Mouse (Mus musculus) c-Kit-positive CD71-positive TER-119-positive erythroid progenitor cells, embryonic 14.5 days (primary cell): ENCODE data around the gene Olfr1066.
"Not testable (repeated sequence)": the region's sequence is repeated elsewhere in the genome, so short reads cannot be mapped to it uniquely, and the experiment has no call there.

Experiments
- DNase-seq: peaks from one replicate; pipeline ENCODE4 v3.0.0-alpha.2; 2013; ENCODE audit warnings: low spot score

The Olfr1066 gene

DNA sequence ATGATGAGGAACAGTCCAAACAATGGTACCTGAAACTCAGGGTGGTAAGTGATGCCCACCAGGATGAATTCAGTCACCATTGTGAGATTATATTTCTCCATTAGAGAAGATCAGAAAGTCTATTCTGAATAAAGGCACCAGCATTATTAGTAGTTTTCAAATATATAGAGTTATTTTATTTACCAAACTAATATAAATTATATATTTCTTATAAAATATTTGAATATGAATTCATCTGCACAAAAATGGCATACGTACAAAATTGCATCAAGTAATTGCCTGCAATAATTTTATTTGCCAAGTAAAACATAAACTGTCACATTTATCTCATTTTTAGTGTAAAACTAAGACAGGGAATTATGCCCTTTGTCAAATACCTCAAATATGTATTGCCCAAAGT lies at the start of gene Olfr1066:
Gene Olfr1066 (minus strand): TSS at position 101 of the 400 bp plus-strand sequence.
- no peak for DNase-seq

DNA sequence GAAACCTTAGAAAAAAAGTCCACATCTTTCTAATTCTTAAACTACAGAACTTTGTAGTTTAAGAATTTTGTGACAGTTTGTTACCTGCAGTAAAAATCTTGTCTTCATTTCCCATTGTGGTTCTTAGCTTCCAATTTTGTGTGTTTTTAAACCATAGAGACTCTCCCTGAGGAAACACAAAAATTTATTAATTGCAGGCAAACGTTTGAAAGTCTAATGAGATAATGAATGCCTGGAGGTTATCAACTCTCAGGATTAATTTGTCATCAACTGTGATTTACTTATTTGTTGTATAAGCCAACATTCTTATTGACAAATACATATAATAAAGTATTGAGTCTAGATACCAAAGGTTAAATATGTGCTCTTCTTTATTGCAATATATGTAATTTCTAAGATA lies 31.2 kb upstream of the Olfr1066 start, which contains the start of gene Olfr228:
Gene Olfr228 (minus strand): TSS at position 101 of the 400 bp plus-strand sequence.
- no peak for DNase-seq

DNA sequence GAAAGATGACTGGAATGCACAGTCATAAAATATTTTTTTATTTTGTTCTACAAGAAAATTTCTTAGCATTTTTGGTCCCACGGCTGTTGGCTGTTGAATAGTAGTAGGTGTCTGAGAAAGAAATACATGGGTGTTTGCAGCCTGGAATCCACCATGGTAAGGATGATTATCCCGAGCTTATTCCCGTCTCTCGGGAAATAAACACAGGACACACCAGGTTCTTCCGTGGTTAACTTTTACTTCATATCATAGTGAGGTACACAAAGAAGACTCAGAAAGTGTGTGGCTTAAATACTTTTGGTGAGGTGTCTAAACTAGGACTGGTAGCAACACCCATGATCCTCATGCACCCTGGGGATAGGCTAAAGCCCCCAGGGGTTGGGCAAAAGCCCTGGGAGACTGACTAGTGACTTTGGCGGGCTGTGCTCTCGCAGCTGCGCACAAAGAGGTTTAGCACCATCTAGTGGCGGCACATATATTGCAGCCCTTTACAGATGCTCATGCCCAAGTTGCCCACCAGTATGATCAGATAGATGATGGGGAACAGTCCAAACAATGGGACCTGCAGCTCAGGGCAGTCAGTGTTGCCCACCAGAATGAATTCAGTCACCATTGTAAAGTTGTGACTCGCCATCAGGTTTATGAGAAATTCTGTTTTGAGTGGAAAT lies 8.5 kb upstream of the Olfr1066 start:
- no peak for DNase-seq

DNA sequence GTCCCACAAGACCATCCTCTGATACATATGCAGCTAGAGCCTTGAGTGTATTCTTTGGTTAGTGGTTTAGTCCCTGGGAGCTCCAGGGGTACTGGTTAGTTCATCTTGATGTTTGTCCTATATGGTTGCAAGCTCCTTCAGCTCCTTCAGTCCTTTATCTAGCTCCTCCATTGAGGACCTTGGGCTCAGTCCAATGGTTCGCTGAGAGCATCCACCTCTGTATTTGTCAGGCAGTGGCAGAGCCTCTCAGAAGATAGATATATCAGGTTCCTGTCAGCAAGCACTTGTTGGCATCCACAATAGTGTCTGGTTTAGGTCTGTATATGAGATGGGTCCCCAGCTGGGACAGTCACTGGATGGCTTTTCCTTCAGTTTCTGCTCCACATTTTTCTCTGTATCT lies 4.4 kb upstream of the Olfr1066 start:
- DNase-seq: no peak

DNA sequence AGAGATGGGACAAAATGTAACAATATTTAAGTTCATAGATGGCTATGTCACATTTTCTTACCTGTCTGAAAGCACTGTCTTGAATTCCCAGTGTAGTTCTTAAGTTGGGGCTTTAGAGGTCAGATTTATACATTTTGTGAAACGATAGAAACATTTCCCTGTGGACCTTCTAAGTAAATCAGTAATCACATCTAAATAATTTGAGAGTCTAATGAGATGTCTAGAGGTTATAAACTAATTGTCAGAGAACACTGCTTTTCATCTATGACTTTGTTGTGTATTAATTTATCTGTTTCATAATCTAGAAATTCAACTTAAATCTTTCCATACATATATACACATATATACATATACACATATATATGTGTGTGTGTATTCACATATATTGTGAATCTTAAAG lies 5.6 kb downstream of the Olfr1066 start, which contains the start of gene Olfr1065:
Gene Olfr1065 (minus strand): TSS at position 101 of the 400 bp plus-strand sequence.
- DNase-seq: not testable (repeated sequence)

DNA sequence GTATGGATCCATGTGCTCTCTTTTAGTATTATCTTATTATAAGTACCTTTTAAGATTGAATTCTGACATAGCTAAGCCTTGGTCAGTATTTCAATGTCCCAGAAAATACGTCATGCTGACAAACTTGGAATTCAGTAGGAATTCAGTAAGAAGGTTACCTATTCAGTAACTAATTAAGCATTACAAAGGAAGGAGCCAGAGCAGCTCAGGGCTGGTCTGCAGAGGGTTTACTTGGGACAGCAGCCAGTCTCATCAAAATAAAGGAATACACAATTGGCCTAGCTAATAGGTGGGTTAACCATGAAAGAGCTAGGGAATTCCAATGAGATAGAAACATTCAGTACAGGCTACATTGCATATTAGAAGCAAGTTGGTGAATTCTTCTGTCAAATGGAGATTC lies 14.0 kb downstream of the Olfr1066 start:
- not testable (repeated sequence) for DNase-seq

DNA sequence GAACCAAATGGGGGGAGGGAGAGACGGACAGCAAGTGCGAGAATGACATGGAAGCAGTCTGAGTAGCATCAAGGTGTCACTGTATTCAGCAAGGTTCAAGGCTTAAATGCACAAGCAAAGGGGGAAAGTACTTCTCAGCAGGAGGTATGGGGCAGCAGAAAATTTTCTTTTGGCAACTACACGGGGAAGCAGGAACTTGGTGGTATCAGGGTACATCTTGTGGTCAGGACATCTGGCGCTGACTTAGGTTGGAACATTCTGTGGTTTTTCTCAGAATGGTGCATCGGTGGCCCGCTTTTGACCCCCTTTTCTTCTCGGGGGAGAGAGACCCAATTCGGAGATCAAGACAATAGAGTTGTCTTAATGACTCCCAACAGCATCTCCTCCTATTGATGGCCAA lies 27.6 kb downstream of the Olfr1066 start:
- not testable (repeated sequence) for DNase-seq

DNA sequence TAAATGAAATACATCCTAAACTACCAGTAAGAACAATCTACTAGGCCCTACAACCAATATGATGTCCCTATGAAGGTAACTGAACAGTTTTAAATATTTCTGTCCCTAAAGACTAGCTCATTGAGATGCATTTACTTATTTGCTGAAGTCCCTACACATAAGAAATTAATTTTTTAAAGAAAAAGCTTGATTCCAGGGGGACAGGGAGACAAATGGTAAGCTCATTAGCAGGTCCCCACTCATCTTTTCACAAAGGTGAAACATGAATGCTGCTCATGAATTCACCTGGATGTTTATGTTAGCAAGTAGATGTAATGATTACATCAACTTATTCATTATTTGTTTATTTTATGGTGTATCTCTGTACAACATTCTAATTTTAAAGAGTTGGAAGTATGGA lies 29.4 kb downstream of the Olfr1066 start, which contains the start of gene Olfr1062:
Gene Olfr1062 (minus strand): TSS at position 101 of the 400 bp plus-strand sequence.
- not testable (repeated sequence) for DNase-seq

DNA sequence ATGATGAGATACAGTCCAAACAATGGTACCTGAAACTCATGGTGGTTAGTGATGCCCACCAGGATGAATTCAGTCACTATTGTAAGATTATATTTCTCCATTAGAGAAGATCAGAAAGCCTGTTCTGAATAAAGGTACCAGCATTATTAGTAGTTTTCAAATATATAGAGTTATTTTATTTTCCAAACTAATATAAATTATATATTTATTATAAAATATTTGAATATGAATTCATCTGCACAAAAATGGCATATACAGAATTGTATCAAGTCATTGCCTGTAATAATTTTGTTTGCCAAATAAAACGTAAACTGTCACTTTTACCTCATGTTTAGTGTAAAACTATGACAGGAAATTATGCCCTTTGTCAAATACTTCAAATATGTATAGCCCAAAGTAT lies 42.1 kb downstream of the Olfr1066 start, which contains the start of gene Olfr1061:
Gene Olfr1061 (minus strand): TSS at position 101 of the 400 bp plus-strand sequence.
- DNase-seq: no peak
